Mouse (Mus musculus) NIH3T3 (cell line): ENCODE data around the gene Commd2.

ENCODE experiments used
- DNase-seq: peaks from one replicate; pipeline ENCODE4 v3.0.0-alpha.2; 2012; ENCODE audit warnings: low read depth

The Commd2 gene

DNA sequence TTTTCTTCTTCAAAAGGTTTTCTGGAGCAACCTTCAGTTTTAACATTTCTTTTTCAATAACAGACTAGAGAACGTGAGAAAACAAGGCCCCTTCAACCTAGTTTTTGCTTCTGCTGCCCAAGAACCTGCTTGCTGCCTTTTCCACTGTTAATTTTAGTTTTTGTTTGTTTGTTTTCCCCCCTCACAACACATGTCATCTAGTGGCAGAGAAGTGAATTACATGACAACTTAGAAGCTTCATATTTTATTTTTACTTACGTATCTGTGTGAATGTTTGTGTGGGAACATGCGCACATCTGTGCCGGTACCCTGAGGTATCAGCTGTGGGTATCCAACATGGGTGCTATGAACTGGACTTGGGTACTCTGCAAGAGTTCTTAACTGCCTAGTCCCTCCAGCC, 35.9 kb downstream of the Commd2 start:
- peak; percentile 64 for DNase-seq

DNA sequence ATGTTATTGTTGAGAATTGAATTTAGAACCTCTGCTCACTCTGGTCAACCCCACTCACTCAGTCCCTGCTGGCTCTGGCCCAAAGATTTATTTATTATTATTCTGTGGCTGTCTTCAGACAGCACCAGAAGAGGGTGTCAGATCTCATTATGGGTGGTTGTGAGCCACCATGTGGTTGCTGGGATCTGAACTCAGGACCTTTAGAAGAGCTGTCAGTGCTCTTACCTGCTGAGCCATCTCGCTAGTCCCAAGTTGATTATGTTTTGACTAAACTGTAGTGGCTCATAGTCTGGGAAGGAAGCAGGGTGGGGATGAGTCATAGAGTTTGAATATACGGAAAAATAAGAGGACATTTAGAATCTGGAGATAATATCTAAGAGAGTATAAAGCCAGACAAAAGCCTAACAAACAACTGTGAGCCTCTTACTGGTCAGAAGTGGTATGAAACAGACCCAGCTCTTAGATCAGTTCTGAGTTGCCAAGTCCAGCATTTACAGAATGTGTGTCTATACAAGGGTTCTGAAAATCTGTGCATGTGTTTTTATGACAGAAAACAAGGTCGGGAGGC, 39.0 kb downstream of the Commd2 start:
- peak; percentile 50 for DNase-seq

DNA sequence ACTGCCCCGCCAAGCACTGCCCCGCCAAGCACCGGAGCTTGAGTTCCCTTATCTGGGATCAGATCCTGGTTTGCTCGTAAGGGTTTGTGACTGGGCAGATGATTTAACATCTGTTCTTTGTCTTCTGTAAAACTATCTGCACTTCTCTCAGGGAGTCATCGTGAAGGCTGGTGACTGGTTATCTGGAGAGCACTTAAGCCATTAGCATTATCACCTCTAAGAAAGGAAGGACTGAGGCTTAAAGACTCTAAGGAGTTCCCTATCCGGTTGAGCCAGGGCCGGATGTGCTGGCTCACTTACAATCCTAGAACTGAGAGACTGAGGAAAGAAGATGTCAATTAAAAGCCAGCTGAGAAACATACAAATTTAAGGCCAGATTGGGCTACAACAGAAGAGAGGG, 39.7 kb downstream of the Commd2 start:
- no peak for DNase-seq

DNA sequence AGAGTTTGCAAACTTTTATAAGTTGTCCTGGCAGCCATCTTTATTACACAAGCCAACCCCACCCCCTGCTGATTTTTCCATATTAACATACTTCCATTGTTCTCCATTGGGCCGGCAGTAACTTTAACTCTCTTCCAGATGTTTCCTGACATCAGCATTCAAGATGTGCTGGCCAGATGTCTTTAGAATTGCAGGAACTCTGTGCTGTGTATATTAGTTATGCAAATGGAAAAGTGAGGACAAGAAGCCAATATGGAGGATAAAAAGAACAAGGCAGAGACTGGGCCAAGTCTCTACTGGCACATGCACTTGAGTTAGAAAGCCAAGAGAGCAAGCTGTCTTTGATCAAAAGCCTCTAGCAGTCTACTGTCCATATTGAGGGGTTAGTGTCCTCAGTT, 46.9 kb downstream of the Commd2 start:
- peak; percentile 49 for DNase-seq

DNA sequence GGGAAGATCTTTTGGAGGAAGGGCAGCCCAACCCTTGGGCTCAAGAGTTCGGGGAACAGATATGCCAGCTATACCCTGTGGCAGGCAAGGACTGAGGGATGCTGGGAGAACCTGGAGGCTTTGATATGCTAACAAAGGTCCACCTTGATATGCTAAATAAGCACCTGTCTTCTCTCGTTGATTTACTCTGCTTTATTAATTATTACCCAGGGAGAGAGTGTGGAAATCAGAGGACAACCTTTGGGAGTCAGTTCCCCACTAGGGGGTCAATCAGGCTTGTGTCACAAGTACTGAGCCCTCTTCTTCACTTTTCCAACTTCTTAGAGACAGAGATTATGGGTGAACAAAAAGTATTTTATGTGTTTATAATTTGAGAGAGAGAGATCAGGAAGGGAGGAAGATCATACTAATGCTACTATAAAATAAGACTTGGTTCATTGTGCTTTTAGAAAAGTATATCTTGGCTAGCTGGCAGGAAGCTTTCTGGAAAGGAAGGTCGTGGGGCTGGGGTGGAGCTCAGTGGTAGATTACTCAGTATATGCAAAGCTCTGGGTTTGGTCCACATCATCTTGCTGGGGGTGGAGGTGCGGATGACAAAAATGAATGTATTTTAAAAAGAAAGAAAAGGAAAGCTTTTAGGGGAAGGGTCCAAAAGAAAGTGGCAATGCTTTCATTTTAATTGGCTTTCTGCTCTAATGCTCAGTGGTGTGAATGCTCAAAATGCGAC, 47.5 kb downstream of the Commd2 start:
- DNase-seq, result no peak

DNA sequence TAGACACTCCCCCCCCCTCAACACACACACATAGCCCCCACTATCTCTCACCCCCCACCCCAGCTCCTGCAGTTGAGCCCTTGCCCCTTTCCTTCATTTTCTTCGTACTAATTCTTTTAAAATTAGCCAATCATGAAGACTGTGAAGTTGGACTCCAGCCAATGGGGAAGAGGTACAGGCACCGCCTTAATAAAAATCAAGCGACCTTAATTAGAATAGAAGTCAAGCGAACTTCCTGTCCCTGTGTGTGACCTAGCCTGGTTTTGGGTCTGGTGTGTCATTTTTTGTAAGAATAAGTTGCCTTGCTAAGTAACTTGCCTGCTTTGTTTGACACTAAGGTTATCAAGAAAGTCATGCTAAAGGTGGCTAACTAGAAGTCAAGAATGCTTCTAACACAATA, 48.9 kb downstream of the Commd2 start:
- DNase-seq, result no peak

DNA sequence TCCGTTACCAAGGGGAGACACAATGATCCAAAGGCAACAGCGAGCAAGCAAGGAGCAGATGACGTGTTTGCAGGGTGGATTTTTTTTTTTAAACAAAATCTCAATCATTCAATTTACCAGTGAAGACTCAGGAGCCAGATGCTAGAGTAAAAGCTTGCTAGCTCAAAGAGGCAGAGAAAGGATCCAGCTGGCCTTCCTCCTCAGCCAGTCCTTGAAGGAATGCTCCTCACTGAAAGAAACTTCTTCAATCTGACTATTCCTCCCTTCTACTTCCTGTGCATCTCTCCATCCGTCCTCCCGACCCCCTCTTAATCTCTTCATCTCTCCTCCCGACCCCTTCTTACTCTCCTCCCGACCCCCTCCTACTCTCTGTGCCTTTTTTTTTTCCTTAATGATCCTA, 54.9 kb downstream of the Commd2 start:
- DNase-seq, result no peak

DNA sequence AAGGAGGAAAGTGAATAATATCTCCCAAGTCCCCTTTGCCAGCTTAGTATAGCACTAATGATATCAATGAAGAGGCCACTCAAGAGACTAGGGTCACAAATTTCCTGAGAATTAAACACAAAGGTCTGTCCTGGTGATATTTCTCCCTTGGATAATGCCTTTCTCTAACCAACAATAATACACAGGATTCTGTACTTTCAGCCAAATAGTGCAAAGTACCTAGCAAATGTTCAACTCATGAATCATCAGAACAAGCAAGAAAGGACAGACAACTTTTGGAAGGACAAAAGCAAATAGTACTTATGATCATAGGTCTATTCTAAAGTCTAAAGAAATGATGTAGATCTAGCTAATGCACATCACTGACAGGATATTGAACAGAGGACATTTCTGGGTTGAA, 56.0 kb downstream of the Commd2 start:
- no peak for DNase-seq
